Mouse (Mus musculus): Measurements from ENCODE around the gene Sugt1. TPM values are rescaled to one million over a fixed set of nuclear protein-coding genes. Genes with fewer than 3 reads are reported as not detected.

Sugt1 gene
- polyA plus RNA-seq, 1 experiment: 156 TPM

DNA sequence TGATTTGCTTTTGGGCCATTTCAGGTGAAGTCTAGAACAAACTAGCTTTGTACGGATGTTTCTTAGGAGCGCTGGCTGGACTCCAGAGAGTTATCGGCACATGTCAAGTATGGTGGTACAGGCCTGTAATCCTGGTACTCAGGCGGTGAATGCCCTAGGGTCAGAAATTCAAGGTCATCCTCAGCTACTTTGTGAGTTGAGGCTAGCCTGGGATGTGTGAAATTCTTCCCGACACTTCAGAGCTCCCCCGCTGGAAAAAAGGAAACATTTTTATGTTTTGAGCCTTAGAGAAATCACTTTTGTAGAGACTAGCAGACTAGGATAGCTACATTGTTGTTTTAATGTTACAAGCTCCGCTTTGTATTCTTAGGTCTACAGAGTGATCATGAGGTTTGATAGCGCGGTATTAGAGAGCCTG, 1.1 kb downstream of the Sugt1 start:
- no peaks in the 10 kb centered on the region; the same call in 1 of the 2 replicates for H3K4me1 ChIP-seq (ENCODE audit: control insufficient read depth, insufficient read depth, insufficient read length, low read length)
- H3K4me3 ChIP-seq (ENCODE audit: insufficient read depth, low read depth, low read length): peak overlapping the region; percentile 39
- 0 out of 2 replicates have a peak overlapping the region, but pooled peaks have one; percentile 29 for H3K27ac ChIP-seq (replicated peaks; ENCODE audit: low read depth, low read length)

DNA sequence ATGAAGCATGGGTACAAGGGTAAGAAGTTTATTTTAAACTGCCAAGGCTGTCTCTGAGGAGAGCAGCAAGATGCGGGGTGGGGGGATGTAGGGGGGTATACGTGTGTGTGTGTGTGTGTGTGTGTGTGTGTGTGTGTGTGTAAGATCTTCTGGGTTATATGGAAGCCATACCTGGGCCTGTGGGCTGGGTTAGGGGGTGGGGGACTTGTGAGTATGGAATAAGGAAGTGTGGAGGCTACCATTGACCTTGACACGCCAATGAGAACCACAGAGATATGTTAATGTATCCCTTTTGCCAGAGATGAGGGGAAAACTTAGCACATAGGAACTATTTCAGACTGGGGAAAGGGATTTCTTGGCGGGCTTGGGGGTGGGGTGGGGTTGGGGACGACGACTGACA, 1.9 kb downstream of the Sugt1 start:
- Histone ChIP-seq H3K27ac (replicated peaks; ENCODE audit: low read depth, low read length) (no peak overlapping the region), H3K4me1 (ENCODE audit: control insufficient read depth, insufficient read depth, insufficient read length, low read length) (no peaks in the 10 kb centered on the region; the same call in 1 of the 2 replicates), H3K4me3 (ENCODE audit: insufficient read depth, low read depth, low read length) (no peak overlapping the region)

DNA sequence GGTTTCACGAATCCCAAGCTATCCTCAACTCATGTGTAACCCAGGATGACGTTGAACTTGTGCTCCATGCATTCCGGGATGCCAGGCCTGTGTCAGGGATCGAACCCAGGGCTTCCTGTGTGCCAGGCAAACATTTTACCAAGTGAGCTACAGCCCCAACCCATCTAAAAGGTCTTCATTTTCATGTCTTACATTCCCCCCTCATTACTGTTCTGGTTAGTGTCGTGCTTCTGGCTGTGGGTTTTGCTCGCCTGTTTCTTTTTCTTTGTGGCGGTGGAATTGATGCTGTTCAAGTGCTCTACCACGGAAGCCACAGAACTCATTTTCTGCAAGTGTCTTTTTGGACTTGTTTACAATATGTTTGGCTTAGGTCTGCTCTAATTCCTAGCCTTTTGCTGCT, 3.4 kb downstream of the Sugt1 start:
- Histone ChIP-seq H3K4me1 (ENCODE audit: control insufficient read depth, insufficient read depth, insufficient read length, low read length) (no peaks in the 10 kb centered on the region; the same call in 1 of the 2 replicates), H3K4me3 (ENCODE audit: insufficient read depth, low read depth, low read length) (no peak overlapping the region), H3K27ac (replicated peaks; ENCODE audit: low read depth, low read length) (no peak overlapping the region)

DNA sequence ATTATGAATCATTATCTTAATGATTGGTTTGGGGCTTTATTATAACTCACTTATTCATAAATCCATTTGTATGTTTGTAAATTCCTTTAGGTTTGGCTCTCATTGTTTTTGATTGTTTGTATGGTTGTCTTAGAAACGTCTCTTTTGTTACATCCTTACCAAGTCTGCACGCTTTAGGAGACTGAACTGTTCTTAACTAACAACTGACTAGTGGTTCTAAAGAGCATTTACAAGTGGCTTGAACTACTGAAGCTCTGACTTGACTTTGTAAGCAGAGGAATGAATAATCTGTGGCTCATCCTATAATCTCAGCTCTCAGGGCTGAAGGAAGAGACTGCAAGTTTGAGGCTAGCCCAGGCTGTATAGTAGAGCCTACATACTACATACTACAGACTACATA, 4.1 kb downstream of the Sugt1 start:
- H3K4me1 ChIP-seq (ENCODE audit: control insufficient read depth, insufficient read depth, insufficient read length, low read length): no peaks in the 10 kb centered on the region; the same call in 1 of the 2 replicates
- no peak overlapping the region for H3K27ac ChIP-seq (replicated peaks; ENCODE audit: low read depth, low read length)
- H3K4me3 ChIP-seq (ENCODE audit: insufficient read depth, low read depth, low read length): no peak overlapping the region

DNA sequence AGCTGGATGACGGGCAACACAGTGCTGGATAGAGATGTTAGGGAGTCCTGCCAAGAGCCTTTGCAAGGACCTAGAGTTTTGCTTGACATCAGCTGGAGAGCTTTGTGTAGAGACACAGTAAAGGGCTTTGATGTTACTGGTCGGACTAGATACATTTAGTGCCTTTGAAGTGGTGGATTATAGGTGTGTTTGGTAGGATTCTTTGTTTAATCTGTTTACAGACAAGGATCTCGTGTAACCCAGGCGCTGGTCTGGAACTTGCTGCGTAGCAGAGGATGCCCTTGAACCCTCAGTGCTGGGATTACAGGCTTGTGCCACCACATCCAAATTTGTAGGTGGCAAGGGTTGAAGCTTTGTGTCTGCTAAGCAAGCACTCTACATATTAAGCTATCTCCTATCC, 6.6 kb downstream of the Sugt1 start:
- Histone ChIP-seq H3K4me3 (ENCODE audit: insufficient read depth, low read depth, low read length) (no peak overlapping the region), H3K4me1 (ENCODE audit: control insufficient read depth, insufficient read depth, insufficient read length, low read length) (no peaks in the 10 kb centered on the region), H3K27ac (replicated peaks; ENCODE audit: low read depth, low read length) (no peak overlapping the region)

DNA sequence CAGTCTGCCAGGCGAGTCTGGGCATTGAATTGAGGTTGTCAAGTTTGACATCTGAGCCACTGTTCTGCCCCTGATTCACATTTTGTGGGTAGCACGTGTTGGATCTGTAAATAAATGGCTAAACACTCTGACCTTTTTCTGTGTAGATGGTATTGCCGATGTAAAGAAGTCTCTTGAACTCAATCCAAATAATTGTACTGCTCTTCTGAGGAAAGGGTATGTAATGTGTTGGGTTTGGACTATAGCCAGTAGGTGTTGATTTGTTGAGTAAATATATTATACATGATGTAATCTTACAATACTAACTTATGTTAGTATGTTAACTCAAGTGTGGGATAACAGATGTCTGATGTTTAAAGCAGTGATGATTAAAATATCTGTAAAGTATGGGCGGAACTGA, 9.1 kb downstream of the Sugt1 start:
- no peak overlapping the region for H3K27ac ChIP-seq (replicated peaks; ENCODE audit: low read depth, low read length)
- no peaks in the 10 kb centered on the region for H3K4me1 ChIP-seq (ENCODE audit: control insufficient read depth, insufficient read depth, insufficient read length, low read length)
- H3K4me3 ChIP-seq (ENCODE audit: insufficient read depth, low read depth, low read length): no peak overlapping the region

DNA sequence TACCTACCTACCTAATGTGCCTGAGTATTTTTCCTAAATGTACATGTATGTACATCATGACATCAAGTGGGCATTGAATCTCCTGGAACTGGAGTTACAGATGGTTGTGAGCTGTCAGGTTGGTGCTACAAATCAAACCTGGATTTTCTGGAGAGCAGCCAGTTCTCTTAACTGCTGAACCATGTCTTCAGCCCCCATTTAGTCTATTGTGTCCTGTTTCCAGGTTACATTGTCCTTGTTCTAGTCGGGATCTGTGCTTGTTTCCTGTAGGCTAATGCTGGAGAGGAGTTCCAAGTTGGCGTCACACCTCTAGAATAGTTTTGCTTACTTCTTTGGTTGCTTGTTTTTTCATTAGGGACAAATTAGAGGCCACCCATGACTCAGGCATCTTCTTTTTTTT, 18.4 kb downstream of the Sugt1 start:
- Histone ChIP-seq H3K27ac (replicated peaks; ENCODE audit: low read depth, low read length) (no peak overlapping the region), H3K4me3 (ENCODE audit: insufficient read depth, low read depth, low read length) (no peak overlapping the region), H3K4me1 (ENCODE audit: control insufficient read depth, insufficient read depth, insufficient read length, low read length) (no peaks in the 10 kb centered on the region)

DNA sequence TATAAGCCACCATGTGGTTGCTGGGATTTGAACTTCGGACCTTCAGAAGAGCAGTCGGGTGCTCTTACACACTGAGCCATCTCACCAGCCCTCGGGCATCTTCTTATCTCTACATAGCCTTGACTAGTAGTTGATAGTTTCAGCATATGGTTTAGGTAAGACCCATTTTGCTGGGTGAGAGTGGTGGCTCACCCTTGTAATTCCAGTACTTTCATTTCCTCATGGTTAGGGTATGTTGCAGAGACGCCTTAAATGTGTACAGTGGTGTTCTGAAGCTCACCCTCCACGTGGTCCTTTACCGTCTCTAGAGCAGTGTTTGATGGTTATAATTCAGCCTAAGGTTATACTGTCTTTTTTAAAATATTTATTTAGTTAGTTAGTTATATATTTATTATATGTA, 18.9 kb downstream of the Sugt1 start:
- Histone ChIP-seq H3K4me1 (ENCODE audit: control insufficient read depth, insufficient read depth, insufficient read length, low read length) (no peaks in the 10 kb centered on the region), H3K4me3 (ENCODE audit: insufficient read depth, low read depth, low read length) (no peak overlapping the region), H3K27ac (replicated peaks; ENCODE audit: low read depth, low read length) (peak overlapping the region; percentile 33)

DNA sequence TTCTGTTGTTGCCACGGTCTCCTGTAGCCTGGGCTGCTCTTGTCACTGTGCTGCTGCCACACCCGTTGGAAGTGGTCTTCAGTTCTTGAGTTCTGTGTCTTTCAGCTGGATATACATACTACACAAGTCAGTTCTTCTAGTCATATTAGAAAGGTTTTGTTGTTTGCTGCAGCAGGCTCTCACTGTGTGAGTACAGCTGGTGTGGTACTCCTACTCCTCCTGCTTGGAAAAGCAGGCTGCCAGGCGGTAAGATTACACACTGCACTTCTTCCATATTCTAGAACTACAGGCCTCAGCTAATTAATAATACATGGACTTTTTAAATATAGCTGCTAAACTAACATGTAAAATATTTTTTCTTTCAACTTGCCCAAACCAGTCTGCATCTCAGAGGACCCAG, 19.4 kb downstream of the Sugt1 start:
- Histone ChIP-seq H3K4me3 (ENCODE audit: insufficient read depth, low read depth, low read length) (no peak overlapping the region), H3K4me1 (ENCODE audit: control insufficient read depth, insufficient read depth, insufficient read length, low read length) (no peaks in the 10 kb centered on the region), H3K27ac (replicated peaks; ENCODE audit: low read depth, low read length) (no peak overlapping the region)

DNA sequence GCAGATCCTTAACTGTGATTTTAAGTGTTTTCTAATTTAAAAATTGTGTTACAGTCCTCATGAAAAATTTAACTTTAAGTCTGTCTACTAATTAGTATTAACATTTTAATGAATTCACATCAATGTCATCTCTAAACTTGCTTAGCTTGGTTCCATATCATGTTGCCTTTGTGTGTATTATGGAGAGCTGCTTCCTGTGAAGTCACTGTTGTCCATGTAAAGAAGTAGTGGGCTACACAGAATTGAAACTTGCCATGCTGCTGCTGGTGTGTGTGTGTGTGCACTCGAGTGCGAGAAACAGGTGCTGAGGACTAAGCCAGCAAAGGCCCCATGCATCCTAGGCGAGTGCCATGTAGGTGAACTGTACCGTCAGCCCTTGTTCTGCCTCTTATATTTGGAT, 19.9 kb downstream of the Sugt1 start:
- Histone ChIP-seq H3K4me1 (ENCODE audit: control insufficient read depth, insufficient read depth, insufficient read length, low read length) (no peaks in the 10 kb centered on the region), H3K27ac (replicated peaks; ENCODE audit: low read depth, low read length) (no peak overlapping the region), H3K4me3 (ENCODE audit: insufficient read depth, low read depth, low read length) (no peak overlapping the region)

DNA sequence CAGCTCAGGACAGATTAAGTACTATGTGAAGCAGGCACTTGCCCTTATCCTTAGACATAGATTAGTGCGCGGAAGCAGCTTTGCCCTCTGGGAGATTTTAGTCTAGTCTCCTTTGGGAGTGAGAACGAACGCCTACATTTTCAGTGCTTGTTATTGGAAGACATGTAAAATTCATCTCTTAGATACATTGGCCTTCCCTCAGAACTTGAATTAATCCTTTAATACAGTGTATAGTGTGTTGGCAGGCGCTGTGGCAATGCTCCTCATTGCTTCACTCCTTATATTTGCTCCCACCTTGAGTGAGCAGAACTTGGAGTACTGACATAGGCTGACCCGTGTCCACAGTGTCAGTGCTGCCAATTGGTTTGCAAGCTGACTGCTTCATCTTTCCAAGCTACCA, 20.8 kb downstream of the Sugt1 start:
- Histone ChIP-seq H3K4me3 (ENCODE audit: insufficient read depth, low read depth, low read length) (no peak overlapping the region), H3K27ac (replicated peaks; ENCODE audit: low read depth, low read length) (no peak overlapping the region), H3K4me1 (ENCODE audit: control insufficient read depth, insufficient read depth, insufficient read length, low read length) (no peaks in the 10 kb centered on the region)

DNA sequence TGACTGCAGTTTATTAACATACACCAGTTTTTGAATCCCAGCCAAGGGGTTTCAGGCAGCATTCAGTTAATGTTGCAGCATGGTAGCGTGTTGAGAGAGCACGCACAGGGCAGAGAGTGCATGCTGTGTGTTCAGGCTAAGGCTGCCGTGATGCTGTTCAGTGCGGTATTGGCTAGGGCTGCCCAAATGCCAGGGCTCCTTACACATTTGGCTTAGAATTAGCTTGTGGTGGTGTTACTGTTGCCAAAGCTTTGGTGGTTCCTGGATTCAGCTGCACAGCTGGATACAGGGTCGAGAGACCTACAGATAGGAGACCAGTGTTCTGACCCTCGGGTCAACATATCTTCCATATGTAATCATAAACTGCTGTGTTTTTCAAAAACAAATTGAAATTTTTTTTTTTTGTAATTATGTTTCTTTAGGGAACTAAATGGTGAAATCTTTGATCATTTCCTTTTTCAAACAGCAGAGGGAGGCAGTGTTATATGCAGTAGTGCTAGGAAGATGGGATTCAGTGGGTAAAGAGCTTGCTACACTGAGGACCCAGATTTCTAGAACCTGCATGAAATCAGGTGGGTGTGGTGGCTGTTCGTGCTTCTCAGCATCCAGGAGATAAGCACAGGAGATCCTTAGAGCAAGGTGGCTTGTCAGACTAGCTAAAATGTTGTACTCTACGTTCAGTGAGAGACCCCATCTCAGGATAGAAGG, 29.8 kb downstream of the Sugt1 start:
- Histone ChIP-seq H3K4me1 (ENCODE audit: control insufficient read depth, insufficient read depth, insufficient read length, low read length) (no peaks in the 10 kb centered on the region), H3K27ac (replicated peaks; ENCODE audit: low read depth, low read length) (no peak overlapping the region), H3K4me3 (ENCODE audit: insufficient read depth, low read depth, low read length) (no peak overlapping the region)

DNA sequence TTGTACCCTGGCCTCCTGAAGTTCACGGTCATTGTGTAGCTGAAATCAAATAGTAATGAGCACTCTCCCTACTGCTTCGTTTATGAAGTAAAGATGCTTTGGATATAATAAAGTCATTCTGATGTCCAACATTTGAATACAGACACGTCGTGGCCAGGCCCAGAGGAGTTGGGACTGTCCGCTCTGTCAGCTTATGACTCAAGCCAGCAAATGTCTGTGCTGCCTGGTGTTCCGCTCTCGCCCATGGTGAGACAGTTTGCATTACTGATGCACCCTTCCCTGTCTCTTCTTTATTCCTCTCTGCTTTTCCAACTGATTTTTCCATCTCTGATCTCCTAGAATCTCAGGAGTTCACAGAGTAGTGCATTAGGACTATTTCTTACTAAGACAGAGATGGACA, 32.3 kb downstream of the Sugt1 start:
- H3K4me3 ChIP-seq (ENCODE audit: insufficient read depth, low read depth, low read length): no peak overlapping the region
- no peaks in the 10 kb centered on the region for H3K4me1 ChIP-seq (ENCODE audit: control insufficient read depth, insufficient read depth, insufficient read length, low read length)
- H3K27ac ChIP-seq (replicated peaks; ENCODE audit: low read depth, low read length): no peak overlapping the region

DNA sequence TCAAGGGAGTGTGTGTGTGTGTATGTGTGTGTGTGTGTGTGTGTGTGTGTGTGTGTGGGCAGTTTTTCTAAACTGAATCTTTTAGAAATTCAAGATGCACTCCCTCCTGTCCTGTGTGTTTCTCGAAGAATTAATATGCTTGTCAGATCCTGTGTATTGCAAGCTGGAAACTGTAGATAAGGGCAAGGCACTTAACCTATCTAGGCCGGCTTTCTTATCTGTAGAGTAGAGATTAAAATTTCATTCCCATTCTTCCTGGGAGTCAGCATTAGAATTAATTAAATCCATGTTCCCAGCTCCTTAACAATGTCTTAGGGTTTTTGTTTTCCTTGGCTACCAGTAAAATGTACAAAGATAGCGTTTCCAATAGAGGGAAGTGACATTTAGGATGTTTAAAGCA, 33.7 kb downstream of the Sugt1 start:
- Histone ChIP-seq H3K4me1 (ENCODE audit: control insufficient read depth, insufficient read depth, insufficient read length, low read length) (no peaks in the 10 kb centered on the region), H3K27ac (replicated peaks; ENCODE audit: low read depth, low read length) (no peak overlapping the region), H3K4me3 (ENCODE audit: insufficient read depth, low read depth, low read length) (no peak overlapping the region)

DNA sequence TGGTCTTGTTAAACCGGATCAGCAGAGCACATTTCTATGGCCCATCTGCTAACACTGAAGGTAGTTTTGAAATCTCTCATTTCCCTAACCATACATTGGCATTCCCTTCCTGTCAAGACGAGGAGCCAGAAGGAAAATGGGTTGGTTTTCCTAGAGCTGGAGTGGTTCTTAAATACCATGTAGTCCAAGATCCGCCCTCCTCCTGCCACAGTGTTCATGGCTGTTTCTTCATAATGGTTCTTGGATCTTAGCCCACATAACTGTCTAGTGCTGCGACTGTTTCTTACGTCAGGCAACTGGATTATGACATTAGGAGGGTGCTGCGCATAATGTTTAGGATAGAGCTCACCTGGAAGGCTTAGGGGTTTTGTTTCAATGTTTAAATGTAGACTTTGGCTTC, 44.8 kb downstream of the Sugt1 start:
- no peaks in the 10 kb centered on the region for H3K4me1 ChIP-seq (ENCODE audit: control insufficient read depth, insufficient read depth, insufficient read length, low read length)
- peak overlapping the region; percentile 49; the same call in 1 of the 2 replicates for H3K27ac ChIP-seq (replicated peaks; ENCODE audit: low read depth, low read length)
- no peak overlapping the region for H3K4me3 ChIP-seq (ENCODE audit: insufficient read depth, low read depth, low read length)

DNA sequence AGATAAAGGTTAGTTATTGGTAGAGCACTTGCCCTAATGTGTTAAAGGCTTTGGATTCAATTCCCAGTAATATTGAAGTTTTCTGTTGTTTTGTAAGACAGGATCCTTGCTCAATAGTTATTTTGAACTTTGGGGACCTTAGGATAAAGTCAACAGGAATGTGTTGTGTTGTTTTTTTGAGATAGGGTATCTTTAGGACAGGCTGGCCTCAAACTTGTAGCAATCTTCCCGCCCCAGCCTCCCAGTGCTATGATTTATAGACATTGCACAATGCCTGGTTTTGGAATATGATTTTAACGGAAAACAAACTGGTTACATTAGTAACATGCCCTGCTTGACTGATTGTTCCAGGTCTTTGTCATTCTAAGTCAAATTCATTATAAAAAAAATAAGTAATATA, 45.7 kb downstream of the Sugt1 start:
- H3K27ac ChIP-seq (replicated peaks; ENCODE audit: low read depth, low read length): no peak overlapping the region
- H3K4me1 ChIP-seq (ENCODE audit: control insufficient read depth, insufficient read depth, insufficient read length, low read length): no peaks in the 10 kb centered on the region
- H3K4me3 ChIP-seq (ENCODE audit: insufficient read depth, low read depth, low read length): no peak overlapping the region
